8 mouse cellular contexts compared by ENCODE assay signal in the genomic region with DNA sequence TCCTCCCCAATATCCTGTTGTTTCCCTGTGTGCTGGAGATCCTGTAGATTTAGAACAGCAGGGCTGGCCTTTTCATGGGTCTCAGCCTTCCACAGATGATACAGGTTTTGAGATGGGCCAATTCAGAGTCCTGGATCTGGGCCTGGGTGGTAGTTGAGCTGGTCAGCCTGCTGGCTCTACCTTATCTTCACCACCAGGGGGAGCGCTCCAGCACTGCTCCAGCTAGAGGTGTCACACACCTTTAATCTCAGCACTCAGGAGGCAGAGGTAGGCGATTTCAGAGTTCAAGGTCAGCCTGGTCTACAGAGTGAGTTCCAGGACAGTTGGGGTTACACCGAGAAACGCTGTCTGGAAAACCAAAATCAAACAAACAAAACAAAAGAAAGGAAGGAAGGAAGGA.
A peak's percentile ranks its signal among the peaks of the same experiment; 100 is the strongest.
DNase-seq lines count a peak whose midpoint lies in the region; ATAC-seq lines count a peak whose summit lies in the region.

No protein-coding gene starts in this region.

- no peaks in the 10 kb centered on the region for H3K9me3 ChIP-seq in heart, embryonic 12.5 days (replicated peaks)
- H3K9me3 ChIP-seq in stomach, embryonic 15.5 days, result no peaks in the 10 kb centered on the region

- H3K27ac ChIP-seq in heart, embryonic 12.5 days (ENCODE audit: poor library complexity, severe bottlenecking), result no peak overlapping the region
- no peak overlapping the region for H3K27ac ChIP-seq in stomach, embryonic 15.5 days

- peaks cover 22% of the 10 kb centered on the region for H3K4me1 ChIP-seq in heart, embryonic 12.5 days (replicated peaks)
- no peaks in the 10 kb centered on the region for H3K4me1 ChIP-seq in stomach, embryonic 15.5 days

- no peaks in the 10 kb centered on the region; the same call in 1 of the 2 replicates for H3K36me3 ChIP-seq in heart, embryonic 12.5 days
- H3K36me3 ChIP-seq in stomach, embryonic 15.5 days, result no peaks in the 10 kb centered on the region

- 35% methylated on average over 4 of the region's 4 CpGs for WGBS in heart, embryonic 12.5 days
- 44% methylated on average over 4 of the region's 4 CpGs for WGBS in stomach, embryonic 15.5 days

- no peak overlapping the region for H3K9ac ChIP-seq in heart, embryonic 12.5 days
- H3K9ac ChIP-seq in stomach, embryonic 15.5 days, result no peak overlapping the region

- no peaks in the 10 kb centered on the region for H3K27me3 ChIP-seq in heart, embryonic 12.5 days (replicated peaks)
- no peaks in the 10 kb centered on the region for H3K27me3 ChIP-seq in stomach, embryonic 15.5 days (replicated peaks)

- no peak overlapping the region for H3K4me3 ChIP-seq in heart, embryonic 12.5 days
- no peak overlapping the region for H3K4me3 ChIP-seq in stomach, embryonic 15.5 days (replicated peaks)

- DNase-seq in heart, adult 18-20 months, result peak; percentile 55 to 74
- peak; percentile 38 for DNase-seq in 416B (ENCODE audit: low read depth)
- peak; percentile 72 for DNase-seq in embryo, embryonic 10 days (ENCODE audit: low spot score)
- peak; percentile 64 for DNase-seq in kidney, adult 9 months
- peak; percentile 75 for DNase-seq in lung, postnatal 36 days

- no peak overlapping the region for H3K4me2 ChIP-seq in heart, embryonic 12.5 days
- H3K4me2 ChIP-seq in stomach, embryonic 15.5 days, result no peak overlapping the region

- ATAC-seq in heart, embryonic 12.5 days (ENCODE audit: insufficient number of reproducible peaks, low FRiP score), result no peak
- peak; percentile 72 for ATAC-seq in activated CD4-positive, CD25-positive, alpha-beta regulatory T cell, adult 4 months
- ATAC-seq in stomach, embryonic 15.5 days (ENCODE audit: insufficient read depth, low FRiP score, low read depth), result peak; percentile 18; the same call in 1 of the 2 replicates
